Mouse (Mus musculus): ENCODE data around the gene Bicral.

Bicral gene

GRCm38 (mm10) chr17:46749282-46749681 lies 109.0 kb downstream of the Bicral start:
- no peak for DNase-seq

All from kidney, postnatal 36 days (tissue).